Mouse (Mus musculus) neural tube, embryonic 10.5 days (tissue): ENCODE measurements around the gene Tnni1.
A peak's percentile ranks its signal among the peaks of the same experiment; 100 is the strongest.

Experiments used
- DNase-seq: peaks from one replicate; pipeline ENCODE4 v3.0.0-alpha.2; 2017; ENCODE audit warnings: low spot score; ENCODE audit errors: extremely low spot score

Tnni1 gene

GRCm38 (mm10) chr1:135840675-135841395 is 61.6 kb downstream of the Tnni1 start:
- DNase-seq = no peak

DNA sequence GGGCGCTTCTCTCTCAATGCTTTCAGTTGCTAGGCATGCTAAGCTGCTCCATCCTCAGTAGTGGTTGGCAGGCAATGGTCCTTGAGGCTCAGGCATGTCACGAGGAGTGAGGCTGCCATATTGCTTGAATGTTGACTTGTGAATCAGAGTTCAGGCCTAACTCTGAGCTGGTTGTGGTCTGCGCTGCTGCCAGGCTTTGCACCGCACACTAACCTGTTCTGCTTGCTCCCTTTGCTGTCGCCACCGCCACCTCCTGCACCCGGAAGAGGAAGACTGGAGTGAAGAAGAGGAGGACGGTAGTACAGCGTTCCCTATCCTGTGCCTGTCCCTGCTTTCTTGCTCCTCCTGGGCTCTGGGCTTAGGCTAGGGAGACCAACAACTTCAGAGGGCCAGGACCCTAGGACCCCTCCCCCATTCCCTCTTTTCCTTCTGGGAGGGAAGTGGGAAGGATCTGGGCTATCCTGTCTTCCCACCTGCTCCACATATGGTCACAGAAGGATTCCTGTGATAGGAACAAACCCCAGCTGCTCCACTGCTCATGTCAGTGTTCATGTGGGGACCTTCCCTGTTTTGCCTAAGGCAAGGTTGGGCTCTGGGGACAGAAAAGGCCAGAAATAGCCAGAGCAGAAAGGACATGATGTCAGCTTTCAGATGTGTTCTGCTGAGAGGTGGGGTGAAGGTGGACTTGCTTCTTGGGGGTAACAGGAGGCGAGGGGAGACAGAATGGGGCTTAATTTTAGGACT is 64.5 kb downstream of the Tnni1 start:
- DNase-seq = no peak

- DNase-seq = no peak
These were observed 65.2 kb downstream of the Tnni1 start for GRCm38 (mm10) chr1:135844481-135844880.

DNA sequence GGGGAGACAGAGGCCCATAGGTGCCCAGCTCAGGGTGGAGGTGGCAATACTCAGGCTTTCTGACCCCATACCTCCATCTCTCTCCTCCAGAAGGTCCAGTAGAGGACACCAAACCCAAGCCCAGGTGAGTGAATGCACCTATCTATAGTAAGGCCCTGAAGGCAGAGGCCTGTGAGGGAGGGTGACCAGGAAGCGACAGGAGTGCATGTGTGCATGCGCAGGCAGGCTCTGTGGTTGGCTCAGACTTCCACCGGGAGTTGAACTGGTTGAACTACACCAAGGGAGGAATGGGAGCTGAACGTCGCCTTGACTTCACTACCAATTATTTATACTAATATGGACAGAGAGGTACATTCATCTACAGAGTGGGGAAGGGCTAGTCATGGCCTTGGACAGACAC is 67.4 kb downstream of the Tnni1 start:
- DNase-seq = no peak

DNA sequence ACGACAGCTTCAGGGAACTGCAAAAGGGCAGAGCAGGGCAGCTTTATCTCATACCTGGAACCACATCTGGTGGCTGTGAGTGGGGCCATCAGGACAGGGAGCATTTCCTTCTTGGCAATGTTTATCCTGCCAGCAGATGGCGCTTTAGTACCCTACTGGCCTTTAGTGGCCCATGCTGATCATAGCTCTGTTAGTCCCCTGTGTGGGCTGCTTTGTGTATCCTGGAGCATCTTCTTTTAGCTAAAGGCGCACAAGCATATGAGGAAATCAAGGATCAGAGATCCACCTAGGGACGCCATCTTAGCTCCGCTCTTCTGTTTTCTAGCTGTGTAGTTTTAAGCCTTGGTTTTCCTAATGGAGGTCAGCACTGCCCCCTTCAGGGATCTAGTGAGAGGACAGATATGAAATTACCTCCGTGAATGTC is 67.9 kb downstream of the Tnni1 start:
- DNase-seq = peak; percentile 63

DNA sequence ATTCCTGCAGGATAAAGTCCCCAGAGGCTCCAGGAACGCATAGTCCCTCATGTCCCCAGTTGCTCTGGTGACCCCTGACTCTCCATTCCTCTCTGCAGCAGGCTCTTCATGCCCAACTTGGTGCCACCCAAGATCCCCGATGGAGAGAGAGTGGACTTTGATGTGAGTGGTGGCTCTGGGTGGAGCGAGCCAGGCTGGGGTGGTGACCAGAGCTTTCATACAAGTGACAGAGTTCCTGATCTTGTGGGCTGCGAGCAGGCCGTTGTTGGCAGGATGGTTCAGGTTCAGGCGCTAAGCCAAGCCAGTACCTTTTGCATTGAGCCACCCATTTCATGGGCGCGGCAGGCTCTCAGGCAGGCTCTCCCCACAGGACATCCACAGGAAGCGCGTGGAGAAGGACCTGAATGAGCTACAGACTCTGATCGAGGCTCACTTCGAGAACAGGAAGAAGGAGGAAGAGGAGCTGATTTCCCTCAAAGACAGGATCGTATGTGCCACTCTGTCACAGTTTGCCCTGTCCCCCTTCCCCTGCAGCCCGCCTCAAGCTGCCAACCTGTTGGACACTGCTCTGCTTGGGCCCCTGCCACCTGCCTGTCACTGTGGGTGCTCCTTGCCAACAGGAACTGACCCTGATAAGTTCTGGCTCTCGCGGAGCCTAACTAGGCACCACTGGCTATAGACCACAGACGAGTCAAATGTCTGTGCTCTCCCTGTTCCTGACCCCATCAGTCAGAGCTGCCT is 68.5 kb downstream of the Tnni1 start:
- DNase-seq = no peak

GRCm38 (mm10) chr1:135850722-135851512 is 71.7 kb downstream of the Tnni1 start:
- peak; percentile 30 for DNase-seq

DNA sequence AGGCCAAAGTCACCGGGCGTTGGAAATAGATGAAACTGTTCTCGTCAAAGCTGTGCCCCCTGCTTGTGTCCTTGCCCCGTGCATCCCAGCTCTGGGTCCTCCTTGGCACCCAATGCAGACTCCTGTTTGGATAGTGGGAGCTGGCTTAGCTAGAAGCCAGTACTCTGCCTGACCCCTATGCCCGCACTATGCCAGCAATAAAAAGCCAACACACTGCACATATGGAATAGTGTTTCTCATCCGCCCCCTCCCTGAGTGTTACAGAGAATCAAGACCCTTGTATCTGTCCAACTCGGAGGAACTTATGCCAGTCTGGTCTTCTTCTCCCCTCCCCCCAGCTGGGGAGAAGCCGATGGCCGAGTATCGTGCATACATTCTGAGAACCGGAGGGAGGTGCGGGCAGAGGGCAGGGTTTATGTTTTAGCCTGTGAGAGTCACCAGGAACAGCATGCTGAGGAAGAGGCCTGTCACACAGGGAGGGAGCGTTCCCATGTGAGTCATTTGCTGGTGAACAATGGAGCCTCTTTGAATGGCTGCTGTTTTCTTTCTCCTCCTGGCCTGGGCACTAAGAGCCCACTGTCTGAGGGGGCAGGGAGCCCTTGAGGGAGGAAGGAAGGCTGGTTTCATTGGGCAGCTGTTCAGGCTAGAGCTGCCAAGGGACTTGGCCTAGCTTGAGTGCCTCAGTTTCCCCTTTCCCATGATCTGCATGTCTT is 73.0 kb downstream of the Tnni1 start:
- peak; percentile 34 for DNase-seq

DNA sequence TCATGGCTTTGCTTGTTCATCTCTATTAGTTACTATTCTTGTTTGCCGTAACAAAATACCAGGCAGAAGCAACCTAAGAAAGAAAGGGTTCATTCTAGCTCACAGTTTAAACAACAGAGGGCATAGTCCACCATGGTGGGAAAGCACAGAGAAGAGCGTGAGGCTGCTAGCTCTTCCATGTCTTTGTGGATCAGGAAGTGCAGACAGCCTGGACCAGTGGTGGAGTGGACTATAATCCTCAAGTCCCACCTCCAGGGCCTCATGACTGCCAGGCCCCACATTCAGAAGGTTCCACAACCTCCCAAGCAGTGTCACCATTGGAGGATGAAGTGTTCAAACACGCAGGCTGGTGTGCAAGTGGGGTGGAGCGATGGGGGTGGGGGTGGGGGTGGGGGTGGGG is 74.0 kb downstream of the Tnni1 start:
- no peak for DNase-seq

- DNase-seq = no peak
These were observed 75.5 kb downstream of the Tnni1 start for GRCm38 (mm10) chr1:135854591-135855343.

DNA sequence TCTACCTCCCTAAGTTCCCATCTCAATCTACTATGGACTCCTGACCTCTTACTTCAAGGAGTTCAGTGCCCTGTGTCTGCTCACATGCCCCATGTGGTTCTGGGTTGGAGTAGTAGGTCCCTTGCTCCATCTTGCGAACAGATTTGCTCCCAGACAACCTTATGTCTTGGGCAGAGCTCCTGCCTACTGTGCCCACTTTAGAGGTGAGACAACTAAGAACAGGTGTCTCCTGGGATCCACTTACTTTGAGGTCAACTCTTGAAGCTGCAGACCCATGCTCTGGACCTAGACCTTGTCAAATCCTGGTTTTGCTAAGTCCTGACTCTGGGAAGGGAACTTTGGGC is 76.1 kb downstream of the Tnni1 start:
- DNase-seq = no peak

- no peak for DNase-seq
These were observed 76.8 kb downstream of the Tnni1 start for GRCm38 (mm10) chr1:135856070-135856469.

DNA sequence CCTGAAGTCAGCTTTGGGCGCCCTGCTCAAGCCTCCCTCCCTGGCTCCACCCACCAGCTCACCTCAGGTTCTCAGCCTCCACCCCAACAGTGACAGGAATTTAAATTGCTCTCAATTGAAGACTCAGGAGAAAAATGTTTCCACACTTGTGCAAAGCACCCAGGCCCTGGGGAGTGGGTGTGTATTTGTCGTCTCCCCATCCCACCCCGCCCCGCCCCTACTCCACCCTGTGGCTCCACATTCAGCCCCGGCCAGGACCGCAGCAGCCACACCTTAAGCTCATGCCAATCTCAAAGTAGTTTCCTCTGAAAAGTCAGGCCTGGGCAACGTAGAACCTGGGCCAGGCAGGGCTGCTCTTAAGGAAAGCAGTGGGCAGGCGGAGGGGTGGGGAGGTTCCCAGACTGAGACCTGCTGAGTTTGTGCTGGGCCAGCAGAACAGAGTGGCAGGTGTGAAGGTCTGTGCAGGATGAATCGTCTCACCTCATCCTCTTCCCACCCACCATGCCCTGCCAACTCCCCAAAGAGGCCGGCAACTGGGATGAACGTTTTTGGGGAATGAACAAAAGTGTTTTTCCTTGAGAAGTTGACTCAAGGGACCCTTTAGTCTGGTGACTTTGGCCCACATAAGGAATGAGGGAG is 78.0 kb downstream of the Tnni1 start:
- no peak for DNase-seq

GRCm38 (mm10) chr1:135858533-135858932 is 79.3 kb downstream of the Tnni1 start:
- DNase-seq = no peak
